Mouse (Mus musculus) forebrain, embryonic 15.5 days (tissue): ENCODE results near the gene Bpifc. TPM values are rescaled to one million over a fixed set of nuclear protein-coding genes. Genes with fewer than 3 reads are reported as not detected.

Experiments
- ATAC-seq: fragments of 200-750 bp; cut with Nextera tagmentation; replicated peaks from 2 replicates; pipeline ENCODE4 v1.8.0; 2017; ENCODE audit warnings: mild to moderate bottlenecking, moderate TSS enrichment, moderate library complexity
- H3K27ac ChIP-seq: fragments of 300-500 bp; sonication (generic); replicated peaks from 2 replicates; pipeline ENCODE4 v1.5.1; 2015; ENCODE audit warnings: mild to moderate bottlenecking, inconsistent platforms
- H3K27me3 ChIP-seq: fragments of 300-500 bp; sonication (generic); 2 replicates; pipeline ENCODE4 v1.6.1; 2015; ENCODE audit warnings: inconsistent platforms
- H3K36me3 ChIP-seq: fragments of 300-500 bp; sonication (generic); 2 replicates; pipeline ENCODE4 v1.6.1; 2015; ENCODE audit warnings: mild to moderate bottlenecking, inconsistent platforms
- H3K4me1 ChIP-seq: fragments of 300-500 bp; sonication (generic); 2 replicates; pipeline ENCODE4 v1.6.1; 2015; ENCODE audit warnings: inconsistent platforms
- H3K4me2 ChIP-seq: fragments of 300-500 bp; sonication (generic); replicated peaks from 2 replicates; pipeline ENCODE4 v1.6.1; 2015; ENCODE audit warnings: mild to moderate bottlenecking, inconsistent platforms
- H3K4me3 ChIP-seq: fragments of 300-500 bp; sonication (generic); 2 replicates; pipeline ENCODE4 v1.5.1; 2015; ENCODE audit warnings: mild to moderate bottlenecking, inconsistent platforms
- H3K9ac ChIP-seq: fragments of 300-500 bp; sonication (generic); replicated peaks from 2 replicates; pipeline ENCODE4 v1.6.1; 2015; ENCODE audit warnings: mild to moderate bottlenecking, inconsistent platforms
- H3K9me3 ChIP-seq: fragments of 300-500 bp; sonication (generic); 2 replicates; pipeline ENCODE4 v1.6.1; 2016; ENCODE audit warnings: inconsistent platforms
- WGBS: fragments of 180-500 bp; shearing (Covaris S2); methylation state at CpG from one replicate; pipeline ENCODE4 v1.1.7; 2015; ENCODE audit warnings: mixed read lengths; 5-methylcytosine and 5-hydroxymethylcytosine counted together
- polyA plus RNA-seq: library from polyadenylated mRNA; unstranded; fragments of >200 nt; fragmentation: Nextera tagmentation; extraction: Ambion mirVana; gene quantifications from 2 replicates; pipeline ENCODE4 v1.2.1, GENCODE M21; 2015

The Bpifc gene
- polyA plus RNA-seq, 1 experiment from 2014 or later = not detected

DNA sequence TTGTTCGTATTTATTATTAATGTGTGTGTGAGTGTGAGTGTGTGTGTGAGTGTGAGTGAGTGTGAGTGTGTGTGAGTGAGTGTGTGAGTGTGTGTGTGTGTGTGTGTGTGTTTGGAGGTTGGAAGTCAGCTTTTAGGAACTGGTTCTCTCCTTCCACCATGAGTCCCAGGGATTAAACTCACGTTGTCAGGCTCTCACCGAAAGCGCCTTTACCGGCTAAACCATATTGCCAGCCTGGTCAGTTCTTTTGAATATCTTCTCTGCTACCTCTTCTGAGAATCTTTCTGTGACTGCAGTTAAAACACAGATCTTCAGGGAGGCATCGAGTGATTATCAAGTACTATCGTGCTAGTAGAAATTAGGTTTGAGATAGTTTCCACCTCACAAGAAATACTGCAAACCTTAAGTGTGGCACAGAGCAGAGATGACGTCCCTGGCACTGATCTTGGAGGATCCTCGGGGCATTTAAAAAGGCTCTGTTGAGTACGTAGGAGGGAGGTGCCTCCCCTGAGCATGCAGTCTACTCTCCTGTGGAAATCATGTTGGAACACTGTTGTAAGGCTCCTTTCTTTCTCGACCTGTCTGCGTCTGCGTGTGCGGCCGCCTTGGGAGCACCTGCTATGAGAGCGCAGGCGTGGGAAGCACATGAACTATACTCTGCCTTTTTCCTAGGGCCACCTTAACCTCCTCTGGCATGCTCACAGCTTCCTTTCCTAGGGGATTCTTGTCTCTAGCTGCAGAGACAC, 44.1 kb downstream of the Bpifc start:
- H3K9me3 ChIP-seq = no peaks in the 10 kb centered on the region
- no peak overlapping the region for H3K4me3 ChIP-seq
- no peak overlapping the region for H3K27ac ChIP-seq
- no peak overlapping the region for H3K4me2 ChIP-seq
- H3K36me3 ChIP-seq = no peaks in the 10 kb centered on the region
- H3K4me1 ChIP-seq = no peaks in the 10 kb centered on the region
- H3K27me3 ChIP-seq = peaks cover 4% of the 10 kb centered on the region; the same call in 1 of the 2 replicates
- no peak overlapping the region for H3K9ac ChIP-seq
- 62% methylated on average over 17 of the region's 17 CpGs for WGBS
- ATAC-seq = peak; percentile 64

DNA sequence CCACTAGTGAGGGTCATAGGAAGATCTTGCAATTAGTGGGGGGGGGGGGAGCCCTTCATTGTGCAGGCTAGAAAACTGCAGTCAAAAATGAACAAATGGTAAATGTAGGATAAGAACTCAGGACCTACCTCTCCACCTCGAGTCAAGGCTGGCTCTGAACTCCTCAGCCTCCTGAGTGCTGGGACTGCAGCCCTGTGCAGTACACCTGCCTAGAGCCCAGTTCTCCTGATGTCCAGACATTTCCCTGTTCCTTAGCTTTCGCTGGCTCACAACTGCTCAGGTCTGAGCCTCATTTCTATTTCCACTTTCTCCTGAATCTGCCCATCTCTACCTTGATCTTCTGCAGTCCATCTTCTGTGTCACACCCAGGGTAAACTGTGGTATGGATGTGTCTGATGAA, 45.2 kb downstream of the Bpifc start:
- no peaks in the 10 kb centered on the region for H3K9me3 ChIP-seq
- no peaks in the 10 kb centered on the region for H3K36me3 ChIP-seq
- no peak for ATAC-seq
- no peak overlapping the region for H3K27ac ChIP-seq
- no peak overlapping the region for H3K4me3 ChIP-seq
- no peaks in the 10 kb centered on the region for H3K4me1 ChIP-seq
- H3K27me3 ChIP-seq = peaks cover 4% of the 10 kb centered on the region; the same call in 1 of the 2 replicates
- H3K4me2 ChIP-seq = no peak overlapping the region
- 48% methylated on average over 2 of the region's 2 CpGs for WGBS
- H3K9ac ChIP-seq = no peak overlapping the region

DNA sequence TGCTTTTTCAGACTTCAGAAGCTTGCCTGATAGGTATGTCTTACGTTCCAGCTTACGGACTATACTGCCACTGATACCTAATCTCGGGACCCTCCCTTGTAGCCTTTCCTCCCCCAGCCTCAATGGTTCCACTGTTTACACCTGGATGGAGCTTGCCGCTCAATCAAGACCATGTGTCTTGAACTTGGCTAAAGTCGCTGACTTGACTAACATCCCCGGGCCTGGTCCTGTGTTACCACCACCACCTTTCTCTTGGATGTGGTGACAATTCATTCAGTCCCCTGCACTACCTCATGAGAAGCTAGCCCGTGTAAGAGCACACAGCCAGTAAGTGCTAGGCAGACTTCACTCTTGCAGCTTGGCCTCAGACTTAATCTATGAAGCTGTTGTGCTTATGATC, 47.4 kb downstream of the Bpifc start:
- Histone ChIP-seq H3K9ac (no peak overlapping the region), H3K9me3 (no peaks in the 10 kb centered on the region)

DNA sequence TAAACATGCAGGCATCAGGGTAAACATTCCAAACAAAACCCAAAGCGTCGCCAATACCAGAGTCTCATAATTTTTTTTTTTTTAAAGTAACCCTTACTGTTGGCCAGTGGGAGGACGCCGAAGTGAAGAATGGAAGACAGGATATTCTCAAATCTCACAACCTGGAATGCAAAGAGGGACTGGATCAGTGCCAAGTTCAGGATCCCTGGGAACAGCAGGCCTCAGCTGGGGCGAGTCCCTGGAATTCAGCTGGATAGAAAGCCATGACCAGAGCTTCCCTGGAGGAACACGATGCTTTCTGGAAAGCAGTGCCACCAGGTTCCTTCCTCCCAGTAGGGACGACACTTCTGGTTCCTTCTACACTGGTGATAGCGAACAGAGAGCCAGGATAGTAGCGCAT, 48.8 kb downstream of the Bpifc start:
- Histone ChIP-seq H3K4me1 (no peaks in the 10 kb centered on the region), H3K4me2 (no peak overlapping the region), H3K9me3 (no peaks in the 10 kb centered on the region), H3K4me3 (no peak overlapping the region), H3K36me3 (no peaks in the 10 kb centered on the region), H3K27me3 (peaks cover 4% of the 10 kb centered on the region; the same call in 1 of the 2 replicates), H3K9ac (no peak overlapping the region), H3K27ac (no peak overlapping the region)
- ATAC-seq = no peak
- WGBS = 74% methylated on average over 9 of the region's 9 CpGs

More for the DNA sequence above, 47.4 kb downstream of the Bpifc start:
- H3K4me1 ChIP-seq = no peaks in the 10 kb centered on the region
- no peak overlapping the region for H3K4me2 ChIP-seq
- no peak for ATAC-seq
- no peak overlapping the region for H3K4me3 ChIP-seq
- WGBS = 91% methylated on average over 7 of the region's 7 CpGs
- H3K27ac ChIP-seq = no peak overlapping the region
- peaks cover 4% of the 10 kb centered on the region; the same call in 1 of the 2 replicates for H3K27me3 ChIP-seq
- H3K36me3 ChIP-seq = no peaks in the 10 kb centered on the region

DNA sequence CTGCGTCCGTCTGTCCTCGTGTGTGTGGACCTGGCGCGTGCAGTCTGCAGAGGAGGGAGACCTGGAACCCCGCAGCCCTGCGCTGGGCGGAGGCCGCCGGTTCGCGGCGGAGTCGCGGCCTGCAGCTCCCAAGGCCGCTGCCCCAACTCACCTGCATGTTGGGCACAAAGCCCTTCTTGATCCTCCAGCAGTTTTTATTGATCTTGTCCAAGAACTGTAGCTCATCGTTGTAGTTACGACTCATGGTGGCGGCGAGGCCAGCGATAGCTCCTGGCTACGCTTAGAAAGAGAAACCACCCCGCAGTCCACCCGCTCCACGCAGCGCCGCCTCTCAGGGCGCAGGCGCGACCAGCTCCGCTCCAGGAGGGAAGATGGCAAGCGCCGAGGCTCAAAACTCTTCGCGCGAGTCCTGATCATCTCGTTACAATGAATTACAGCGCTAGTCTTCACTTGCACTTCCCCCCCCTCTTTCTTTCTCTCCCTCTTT, 54.2 kb downstream of the Bpifc start, which contains the start of gene Rtcb:
Gene Rtcb, minus strand, starts transcription at position 360 of the 487 bp plus-strand sequence.
- Histone ChIP-seq H3K27ac (peak within 1 kb of the TSS; percentile 69), H3K4me3 (peak within 1 kb of the TSS; percentile 98), H3K27me3 (no peaks in the 10 kb centered on the region), H3K9ac (peak within 1 kb of the TSS; percentile 96), H3K4me1 (peaks cover 14% of the 10 kb centered on the region; the same call in 1 of the 2 replicates), H3K36me3 (peaks cover 20% of the 10 kb centered on the region; the same call in 1 of the 2 replicates), H3K4me2 (peak within 1 kb of the TSS; percentile 62), H3K9me3 (no peaks in the 10 kb centered on the region)
- peak; percentile 95 for ATAC-seq
- 0% methylated on average over 38 of the region's 38 CpGs for WGBS

DNA sequence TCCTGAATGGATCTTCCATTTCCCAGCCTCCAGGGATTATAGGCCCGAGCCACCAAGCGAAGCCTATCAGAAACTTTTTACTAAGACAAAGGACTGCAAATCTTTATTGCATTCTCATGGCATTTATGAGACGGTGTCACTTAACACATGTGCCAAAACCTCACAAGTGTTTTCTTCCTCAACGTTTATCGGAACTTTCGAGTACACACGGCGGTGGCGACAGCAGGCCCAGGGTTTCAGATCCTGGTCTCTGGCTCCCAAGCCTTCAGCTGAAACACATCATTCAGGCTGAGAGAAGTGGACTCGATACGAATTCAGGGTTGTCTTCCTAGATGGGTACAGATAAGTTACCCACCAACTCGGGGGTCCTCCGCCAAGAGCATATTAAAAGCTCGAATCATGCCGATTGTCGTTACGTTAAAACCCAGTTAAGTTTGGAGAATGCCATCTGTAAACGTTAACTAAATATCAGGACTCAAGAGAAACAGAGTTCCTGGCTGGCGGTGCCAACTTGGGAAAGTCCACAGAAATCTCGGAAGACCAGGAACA, 54.8 kb downstream of the Bpifc start:
- ATAC-seq = peak; percentile 20
- Histone ChIP-seq H3K9ac (peak overlapping the region; percentile 96), H3K9me3 (no peaks in the 10 kb centered on the region), H3K4me1 (peaks cover 14% of the 10 kb centered on the region; the same call in 1 of the 2 replicates), H3K27ac (peak overlapping the region; percentile 69), H3K4me3 (peak overlapping the region; percentile 98), H3K36me3 (peaks cover 25% of the 10 kb centered on the region), H3K4me2 (peak overlapping the region; percentile 62), H3K27me3 (no peaks in the 10 kb centered on the region)
- WGBS = 5% methylated on average over 20 of the region's 20 CpGs

DNA sequence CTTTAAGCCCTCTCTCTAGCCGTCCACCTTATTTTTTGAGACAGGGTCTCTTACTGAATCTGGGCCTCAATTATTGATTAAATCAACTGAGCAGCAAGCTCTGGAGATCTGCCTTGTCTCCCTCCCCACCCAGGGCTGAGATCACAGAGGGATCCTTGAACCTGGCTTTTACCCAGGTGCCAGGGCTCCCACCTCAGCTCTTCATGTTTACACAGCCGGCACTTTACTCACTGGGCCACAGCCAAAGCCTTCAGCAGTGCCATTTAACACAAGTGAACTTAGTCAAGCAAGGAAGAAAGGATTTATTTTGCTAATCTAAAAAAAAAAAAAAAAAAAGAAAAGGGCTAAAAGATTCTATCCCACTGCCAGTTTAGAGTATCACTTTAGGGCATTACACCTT, 57.3 kb downstream of the Bpifc start:
- Histone ChIP-seq H3K4me2 (no peak overlapping the region), H3K9ac (no peak overlapping the region), H3K9me3 (no peaks in the 10 kb centered on the region), H3K4me1 (peaks cover 14% of the 10 kb centered on the region; the same call in 1 of the 2 replicates), H3K27ac (no peak overlapping the region), H3K4me3 (no peak overlapping the region), H3K36me3 (peaks cover 48% of the 10 kb centered on the region), H3K27me3 (no peaks in the 10 kb centered on the region)
- ATAC-seq = no peak
- WGBS = 85% methylated on average over 2 of the region's 2 CpGs

DNA sequence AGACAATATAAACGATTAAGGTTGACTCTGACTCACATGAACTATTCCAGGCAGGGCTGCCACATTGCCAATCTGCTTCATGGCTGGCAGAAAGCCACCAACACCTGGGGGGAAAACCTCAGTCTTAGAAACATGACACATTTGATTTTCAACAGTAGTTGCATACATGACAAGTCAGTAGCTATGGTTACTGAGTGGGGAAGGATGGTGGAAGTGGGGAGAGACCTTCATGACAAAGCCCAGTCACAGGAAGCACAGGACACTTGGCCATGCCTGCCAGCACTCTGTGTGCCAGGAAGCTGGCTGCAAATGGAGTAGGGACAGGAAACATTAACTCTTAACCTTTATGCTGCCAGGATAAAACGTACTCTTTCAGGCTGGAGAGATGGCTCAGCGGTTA, 58.3 kb downstream of the Bpifc start:
- Histone ChIP-seq H3K27me3 (no peaks in the 10 kb centered on the region), H3K4me1 (peaks cover 14% of the 10 kb centered on the region; the same call in 1 of the 2 replicates), H3K9ac (no peak overlapping the region), H3K4me3 (no peak overlapping the region), H3K9me3 (no peaks in the 10 kb centered on the region), H3K4me2 (no peak overlapping the region), H3K27ac (no peak overlapping the region), H3K36me3 (peaks cover 58% of the 10 kb centered on the region)
- 88% methylated on average over 3 of the region's 3 CpGs for WGBS
- no peak for ATAC-seq

DNA sequence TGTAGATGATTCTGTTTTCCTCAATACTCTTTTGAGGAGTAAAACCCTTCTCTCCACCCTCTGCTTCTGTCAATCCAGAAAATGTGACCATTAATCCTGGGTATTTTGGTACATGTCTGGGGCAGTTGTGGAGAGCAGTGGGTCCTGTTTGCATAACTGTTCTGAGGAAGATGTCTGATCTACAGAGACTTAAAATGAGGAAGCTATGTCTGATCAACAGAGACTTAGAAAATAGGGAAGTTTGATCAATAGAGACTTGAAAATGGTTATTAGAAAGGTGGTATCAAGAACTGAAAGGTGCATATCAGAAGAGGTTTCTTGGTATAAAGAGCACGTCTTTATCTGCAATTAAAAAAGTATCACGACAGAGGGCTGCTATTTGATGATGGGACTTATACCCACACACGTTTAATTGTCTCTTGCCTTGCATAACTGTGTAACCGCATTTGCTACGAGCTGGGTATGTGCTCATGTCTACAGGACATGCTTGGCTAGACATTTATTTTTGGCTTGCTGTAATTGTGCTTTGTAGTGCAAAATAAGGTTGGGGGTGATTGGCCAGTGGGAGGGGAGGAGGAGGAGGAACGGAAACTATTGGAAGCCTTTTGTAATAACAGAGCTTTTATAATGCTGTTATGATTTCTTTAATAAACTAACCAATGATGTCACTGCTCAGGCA, 59.8 kb downstream of the Bpifc start:
- H3K36me3 ChIP-seq = peaks cover 71% of the 10 kb centered on the region

DNA sequence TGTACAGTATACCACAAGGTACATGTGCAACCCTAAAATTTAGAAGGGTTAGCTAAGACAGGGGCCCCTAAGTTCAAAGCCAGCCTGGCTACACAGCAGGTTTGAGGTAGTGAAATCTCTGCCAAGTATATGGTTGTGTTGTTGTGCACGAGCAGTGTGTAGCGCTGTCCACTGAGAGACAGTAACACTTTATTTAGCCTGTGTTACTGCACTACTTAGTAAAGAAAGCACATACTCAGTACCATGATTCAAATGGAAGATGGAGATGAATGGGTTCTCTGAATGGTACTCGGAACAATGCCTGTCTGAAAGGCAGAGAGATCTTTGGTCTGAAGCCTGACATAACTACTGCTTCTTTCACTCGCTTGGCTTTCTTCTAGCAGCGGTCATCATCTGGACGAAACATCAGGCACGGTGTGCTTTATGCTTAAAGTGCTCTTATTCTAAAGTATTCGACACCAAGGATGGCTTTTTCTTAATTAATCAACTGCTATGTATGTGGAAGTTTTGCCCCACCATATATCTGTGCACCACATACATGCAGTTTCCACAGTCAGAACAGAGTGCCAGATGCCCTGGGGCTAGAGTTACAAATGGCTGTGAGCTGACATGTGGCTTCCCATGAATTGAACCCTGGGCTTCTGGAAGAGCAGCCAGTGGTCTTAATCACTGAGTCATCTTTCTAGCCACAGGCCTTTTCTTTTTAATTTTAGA, 63.1 kb downstream of the Bpifc start:
- 70% methylated on average over 8 of the region's 8 CpGs for WGBS
- H3K27me3 ChIP-seq = no peaks in the 10 kb centered on the region
- no peak for ATAC-seq
- no peak overlapping the region for H3K4me2 ChIP-seq
- no peaks in the 10 kb centered on the region for H3K4me1 ChIP-seq
- no peak overlapping the region for H3K9ac ChIP-seq
- H3K4me3 ChIP-seq = no peak overlapping the region
- peaks cover 90% of the 10 kb centered on the region for H3K36me3 ChIP-seq
- no peak overlapping the region for H3K27ac ChIP-seq
- no peaks in the 10 kb centered on the region for H3K9me3 ChIP-seq

More for the DNA sequence above, 59.8 kb downstream of the Bpifc start:
- Histone ChIP-seq H3K9me3 (no peaks in the 10 kb centered on the region), H3K27ac (no peak overlapping the region), H3K4me2 (no peak overlapping the region), H3K9ac (no peak overlapping the region), H3K27me3 (no peaks in the 10 kb centered on the region), H3K4me3 (no peak overlapping the region), H3K4me1 (peaks cover 14% of the 10 kb centered on the region; the same call in 1 of the 2 replicates)
- 87% methylated on average over 6 of the region's 6 CpGs for WGBS
- no peak for ATAC-seq

DNA sequence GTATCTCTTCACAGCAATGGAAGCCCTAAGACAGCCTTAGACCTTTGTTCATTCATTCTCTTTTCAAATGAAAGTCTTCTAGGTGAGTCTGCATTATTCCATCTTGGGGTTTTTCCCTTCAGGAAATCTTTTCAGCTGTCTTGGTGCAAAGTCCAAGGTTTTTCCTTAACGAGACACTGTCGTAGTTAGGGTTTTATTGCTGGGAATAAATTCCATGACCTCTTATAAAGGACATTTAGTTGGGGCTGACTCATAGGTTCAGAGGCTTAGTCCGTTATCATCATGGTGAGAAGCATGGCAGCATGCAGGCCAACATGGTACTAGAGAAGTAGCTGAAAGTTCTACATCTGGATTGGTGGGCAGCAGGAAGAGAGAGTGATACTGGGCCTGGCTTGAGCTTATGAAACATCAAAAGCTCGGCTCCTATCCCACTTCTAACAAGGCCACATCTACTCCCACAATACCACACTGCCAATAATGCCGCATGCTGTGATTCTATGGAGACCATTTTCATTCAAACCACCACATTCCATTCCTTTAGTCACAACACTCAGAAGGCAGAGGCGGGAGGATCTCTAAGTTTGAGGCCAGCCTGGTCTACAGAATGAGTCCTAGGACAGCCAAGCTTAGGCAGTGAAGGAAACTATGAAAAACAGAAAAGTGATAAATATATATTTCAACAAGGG, 75.3 kb downstream of the Bpifc start:
- no peaks in the 10 kb centered on the region for H3K27me3 ChIP-seq
- peaks cover 55% of the 10 kb centered on the region for H3K36me3 ChIP-seq
- no peak overlapping the region for H3K4me2 ChIP-seq
- no peak overlapping the region for H3K4me3 ChIP-seq
- H3K9ac ChIP-seq = no peak overlapping the region
- H3K4me1 ChIP-seq = no peaks in the 10 kb centered on the region
- WGBS = 95% methylated on average over 6 of the region's 6 CpGs
- H3K27ac ChIP-seq = no peak overlapping the region
- no peaks in the 10 kb centered on the region for H3K9me3 ChIP-seq
- no peak for ATAC-seq
